Mouse (Mus musculus) liver, adult 2 months (tissue): ENCODE measurements at regions not wholly inside any gene's neighbourhood (a gene's known extent, or its start where the extent isn't known, plus 50 kb on each side); places are given as distances from the start of the nearest gene placed in this dataset.

Experiments
- CTCF ChIP-seq: fragments of 200-500 bp; IDR thresholded peaks from 2 replicates; pipeline ENCODE4 v1.5.1; 2011; ENCODE audit warnings: low read depth, low read length, control low read depth
- POLR2A ChIP-seq: fragments of 200-500 bp; IDR thresholded peaks from 2 replicates; pipeline ENCODE4 v1.6.1; 2011; ENCODE audit warnings: low read length, control low read depth; ENCODE audit not compliant: insufficient read depth; ENCODE audit errors: extremely low read depth

- no peak for TF ChIP-seq CTCF
- TF ChIP-seq POLR2A = no peak
Measured at GRCm38 (mm10) chrX:52668679-52669078, 54.9 kb upstream of the Gpc3 start.
